Mouse (Mus musculus): ENCODE data around the gene Olfr1408. TPM values are rescaled to one million over a fixed set of nuclear protein-coding genes. Genes with fewer than 3 reads are reported as not detected.

Gene Olfr1408
- not detected in 2 replicates for polyA plus RNA-seq (2015; fragmentation: Nextera tagmentation; extraction: Ambion mirVana)

- ATAC-seq (replicated peaks; ENCODE audit: insufficient number of reproducible peaks, insufficient read depth, low FRiP score, low read depth) = no peak
- H3K4me2 ChIP-seq = no peak within 1 kb of the TSS
- no peaks in the 10 kb centered on the region for H3K27me3 ChIP-seq
- H3K27ac ChIP-seq = no peak within 1 kb of the TSS
- H3K4me3 ChIP-seq = no peak within 1 kb of the TSS
- H3K4me1 ChIP-seq (replicated peaks) = no peaks in the 10 kb centered on the region
- WGBS = 70% methylated on average over 2 of the region's 2 CpGs
- H3K9me3 ChIP-seq (replicated peaks) = no peaks in the 10 kb centered on the region
- no peaks in the 10 kb centered on the region for H3K36me3 ChIP-seq
- no peak within 1 kb of the TSS for H3K9ac ChIP-seq
Observed at GRCm38 (mm10) chr1:173137274-173137673, at the start of gene Olfr1408. Olfr1408 (minus strand) TSS chr1:173137374.

DNA sequence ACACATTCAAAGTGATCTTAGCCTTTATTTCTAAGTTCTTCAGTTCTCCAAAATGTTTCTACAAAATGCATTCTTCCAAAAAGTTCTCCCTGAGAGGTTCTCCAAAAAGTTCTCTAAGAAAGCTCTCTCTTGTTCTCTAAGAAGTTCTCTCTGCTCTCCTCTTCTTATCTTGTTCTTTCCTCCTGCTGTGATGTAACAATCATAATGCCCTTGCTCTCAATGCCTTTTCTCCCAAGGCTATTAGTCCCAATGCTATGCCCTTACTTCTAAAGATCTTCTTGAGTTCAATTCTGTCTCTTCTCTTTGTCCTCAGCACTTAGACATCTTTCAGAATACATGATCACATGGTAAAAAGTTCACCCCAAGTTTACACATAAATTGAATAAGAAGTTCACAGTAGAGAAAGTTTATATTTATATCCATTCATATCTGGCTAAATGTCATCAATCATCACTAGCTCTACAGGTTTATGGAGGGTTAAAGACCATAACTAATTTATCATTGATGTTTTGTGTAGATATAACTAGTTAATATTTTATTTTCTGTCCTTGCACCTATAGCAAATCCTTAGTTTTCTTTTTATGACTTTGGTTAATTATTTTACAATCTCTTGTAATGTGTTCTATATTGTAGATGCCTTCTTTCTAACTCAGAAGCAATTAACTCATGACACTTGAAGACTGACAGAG, 37.1 kb upstream of the Olfr1408 start:
- no peak for ATAC-seq (replicated peaks; ENCODE audit: insufficient number of reproducible peaks, insufficient read depth, low FRiP score, low read depth)
- Histone ChIP-seq H3K9ac (no peak overlapping the region), H3K27ac (no peak overlapping the region), H3K27me3 (no peaks in the 10 kb centered on the region), H3K9me3 (replicated peaks) (no peaks in the 10 kb centered on the region), H3K4me3 (no peak overlapping the region), H3K36me3 (no peaks in the 10 kb centered on the region), H3K4me2 (no peak overlapping the region), H3K4me1 (replicated peaks) (no peaks in the 10 kb centered on the region)

Other genes with a start within 250 kb of the Olfr1408 start
- gene Apcs, start 242.3 kb downstream of the Olfr1408 start, polyA plus RNA-seq (2015; fragmentation: Nextera tagmentation; extraction: Ambion mirVana) = 0.38 TPM in 1 of 2 replicates, not detected in the other
- gene Olfr16, start 187.0 kb downstream of the Olfr1408 start, polyA plus RNA-seq (2015; fragmentation: Nextera tagmentation; extraction: Ambion mirVana) = not detected in 2 replicates
- not detected in 2 replicates for gene Olfr1406, start 53.3 kb upstream of the Olfr1408 start, polyA plus RNA-seq (2015; fragmentation: Nextera tagmentation; extraction: Ambion mirVana)
- not detected in 2 replicates for gene Olfr218, start 60.4 kb upstream of the Olfr1408 start, polyA plus RNA-seq (2015; fragmentation: Nextera tagmentation; extraction: Ambion mirVana)
- not detected in 2 replicates for gene Olfr1404, start 75.0 kb upstream of the Olfr1408 start, polyA plus RNA-seq (2015; fragmentation: Nextera tagmentation; extraction: Ambion mirVana)
- gene Fcer1a, start 89.8 kb upstream of the Olfr1408 start, polyA plus RNA-seq (2015; fragmentation: Nextera tagmentation; extraction: Ambion mirVana) = not detected in 2 replicates
- gene Olfr418, start 128.6 kb upstream of the Olfr1408 start, polyA plus RNA-seq (2015; fragmentation: Nextera tagmentation; extraction: Ambion mirVana) = not detected in 2 replicates
- gene Mptx2, start 140.4 kb upstream of the Olfr1408 start, polyA plus RNA-seq (2015; fragmentation: Nextera tagmentation; extraction: Ambion mirVana) = not detected in 2 replicates
- gene Ackr1, start 196.4 kb upstream of the Olfr1408 start, polyA plus RNA-seq (2015; fragmentation: Nextera tagmentation; extraction: Ambion mirVana) = 0.60 and 1.8 TPM in 2 replicates
- 1.1 and 2.7 TPM in 2 replicates for gene Aim2, start 213.5 kb upstream of the Olfr1408 start, polyA plus RNA-seq (2015; fragmentation: Nextera tagmentation; extraction: Ambion mirVana)
- 0.25 and 0.52 TPM in 2 replicates for gene Cadm3, start 230.3 kb upstream of the Olfr1408 start, polyA plus RNA-seq (2015; fragmentation: Nextera tagmentation; extraction: Ambion mirVana)